Mouse (Mus musculus): ENCODE measurements at regions not wholly inside any gene's neighbourhood (a gene's known extent, or its start where the extent isn't known, plus 50 kb on each side); places are given as distances from the start of the nearest gene placed in this dataset.
"Not testable (repeated sequence)": the region's sequence is repeated elsewhere in the genome, so short reads cannot be mapped to it uniquely, and the experiment has no call there.

- no peak for DNase-seq (ENCODE audit: low spot score in 2 of 2)
These were observed 406.3 kb downstream of the Trib2 start for GRCm38 (mm10) chr12:15410419-15410818.

GRCm38 (mm10) chr12:15407577-15407976 is 409.1 kb downstream of the Trib2 start:
- DNase-seq (ENCODE audit: low spot score in 2 of 2) = not testable (repeated sequence)

- DNase-seq (ENCODE audit: low spot score in 2 of 2) = no peak
These were observed 424.1 kb downstream of the Trib2 start for GRCm38 (mm10) chr12:15392641-15393040.

- DNase-seq (ENCODE audit: low spot score in 2 of 2) = no peak
These were observed 428.1 kb downstream of the Trib2 start for GRCm38 (mm10) chr12:15388574-15388973.

- DNase-seq (ENCODE audit: low spot score in 2 of 2) = no peak
These were observed 458.9 kb downstream of the Trib2 start for GRCm38 (mm10) chr12:15357808-15358207.

GRCm38 (mm10) chr12:15320697-15321449 is 495.8 kb downstream of the Trib2 start:
- no peak for DNase-seq (ENCODE audit: low spot score in 2 of 2)

- no peak for DNase-seq (ENCODE audit: low spot score in 2 of 2)
These were observed 497.1 kb downstream of the Trib2 start for GRCm38 (mm10) chr12:15319647-15320046.

GRCm38 (mm10) chr12:15294898-15295297 is 521.8 kb downstream of the Trib2 start:
- no peak for DNase-seq (ENCODE audit: low spot score in 2 of 2)

GRCm38 (mm10) chr12:15262165-15262564 is 554.6 kb downstream of the Trib2 start:
- no peak for DNase-seq (ENCODE audit: low spot score in 2 of 2)

- no peak for DNase-seq (ENCODE audit: low spot score in 2 of 2)
These were observed 555.1 kb downstream of the Trib2 start for GRCm38 (mm10) chr12:15261604-15262003.

GRCm38 (mm10) chr12:15260907-15261415 is 555.8 kb downstream of the Trib2 start:
- no peak for DNase-seq (ENCODE audit: low spot score in 2 of 2)

GRCm38 (mm10) chr12:15244966-15245365 is 571.8 kb downstream of the Trib2 start:
- DNase-seq (ENCODE audit: low spot score in 2 of 2) = no peak

GRCm38 (mm10) chr12:15222497-15223170 is 594.1 kb downstream of the Trib2 start:
- DNase-seq (ENCODE audit: low spot score in 2 of 2) = no peak

- no peak for DNase-seq (ENCODE audit: low spot score in 2 of 2)
These were observed 598.2 kb downstream of the Trib2 start for GRCm38 (mm10) chr12:15218504-15218903.

GRCm38 (mm10) chr12:15216180-15216579 is 600.5 kb downstream of the Trib2 start:
- no peak for DNase-seq (ENCODE audit: low spot score in 2 of 2)

- no peak for DNase-seq (ENCODE audit: low spot score in 2 of 2)
These were observed 642.2 kb downstream of the Trib2 start for GRCm38 (mm10) chr12:15174411-15175041.

GRCm38 (mm10) chr12:15162605-15163004 is 654.1 kb downstream of the Trib2 start:
- DNase-seq (ENCODE audit: low spot score in 2 of 2) = no peak

- DNase-seq (ENCODE audit: low spot score in 2 of 2) = no peak
These were observed 654.9 kb downstream of the Trib2 start for GRCm38 (mm10) chr12:15161864-15162263.

- DNase-seq (ENCODE audit: low spot score in 2 of 2) = no peak
These were observed 656.2 kb downstream of the Trib2 start for GRCm38 (mm10) chr12:15160478-15160998.

GRCm38 (mm10) chr12:15146398-15146797 is 670.3 kb downstream of the Trib2 start:
- no peak for DNase-seq (ENCODE audit: low spot score in 2 of 2)

GRCm38 (mm10) chr12:15137039-15137438 is 679.7 kb downstream of the Trib2 start:
- no peak for DNase-seq (ENCODE audit: low spot score in 2 of 2)

- DNase-seq (ENCODE audit: low spot score in 2 of 2) = no peak
These were observed 692.5 kb downstream of the Trib2 start for GRCm38 (mm10) chr12:15124179-15124578.
